9 mouse cellular contexts compared by ENCODE assay signal in genomic region chr16:8872019-8872418, GRCm38 (mm10). TPM values are rescaled to one million over a fixed set of nuclear protein-coding genes. Genes with fewer than 3 reads are reported as not detected.
DNase-seq lines count a peak whose midpoint lies in the region; ATAC-seq and TF ChIP-seq lines count a peak whose summit lies in the region.
"Had no signal": no experiment of that assay in that cellular context is flagged by ENCODE, and none has a peak within 500 bp of the region (broad histone marks: within the 10 kb centered on the region; RNA-seq: fewer than 3 reads in every experiment).

No protein-coding gene starts in this region.

- DNase-seq in hindbrain, postnatal 0 days (ENCODE audit: low spot score): no peak
- peak; percentile 27 for DNase-seq in MN1 (ENCODE audit: low spot score)
- DNase-seq in gastrocnemius, postnatal 4 days (ENCODE audit: low spot score in 2 of 2): no peak
- DNase-seq in spleen, adult 18-20 months: no peak

- peak; percentile 45 for TF ChIP-seq CTCF in hindbrain, postnatal 0 days (IDR thresholded peaks at IDR 0.05; ENCODE audit: low read depth)

- H3K27ac ChIP-seq in hindbrain, postnatal 0 days: no peak overlapping the region
- no peak overlapping the region for H3K27ac ChIP-seq in hindbrain, embryonic 16.5 days (ENCODE audit: low read depth, low read length)
- no peak overlapping the region for H3K27ac ChIP-seq in liver, embryonic 16.5 days (ENCODE audit: low read length)
- H3K27ac ChIP-seq: hindbrain, embryonic 14.5 days had no signal

- ATAC-seq in hindbrain, postnatal 0 days: no peak
- no peak for ATAC-seq in hindbrain, embryonic 16.5 days
- ATAC-seq in common myeloid progenitor, adult 5-6 weeks (replicated peaks; ENCODE audit: low read depth, poor library complexity, severe bottlenecking): peak; percentile 33; the same call in 1 of the 2 replicates
- ATAC-seq in liver, embryonic 16.5 days (ENCODE audit: low read depth): peak; percentile 69
- no peak for ATAC-seq in CD4-positive, CD25-positive, alpha-beta regulatory T cell, adult 4 months

- H3K4me3 ChIP-seq in hindbrain, postnatal 0 days (ENCODE audit: low read length): no peak overlapping the region
- no peak overlapping the region for H3K4me3 ChIP-seq in hindbrain, embryonic 16.5 days (ENCODE audit: low read length)
- no peak overlapping the region for H3K4me3 ChIP-seq in liver, embryonic 16.5 days (ENCODE audit: low read depth, low read length)

- H3K9me3 ChIP-seq in hindbrain, postnatal 0 days (ENCODE audit: low read length): no peaks in the 10 kb centered on the region
- no peaks in the 10 kb centered on the region for H3K9me3 ChIP-seq in hindbrain, embryonic 16.5 days (ENCODE audit: control insufficient read depth, low read length)
- no peaks in the 10 kb centered on the region for H3K9me3 ChIP-seq in liver, embryonic 16.5 days (replicated peaks; ENCODE audit: control insufficient read depth, low read length)

- no peaks in the 10 kb centered on the region for H3K27me3 ChIP-seq in hindbrain, postnatal 0 days (ENCODE audit: insufficient read depth, low read length)
- no peaks in the 10 kb centered on the region for H3K27me3 ChIP-seq in hindbrain, embryonic 16.5 days (replicated peaks; ENCODE audit: control insufficient read depth, insufficient read depth, low read length)
- H3K27me3 ChIP-seq in liver, embryonic 16.5 days (ENCODE audit: control insufficient read depth, insufficient read depth, low read depth, low read length): no peaks in the 10 kb centered on the region

- 54% methylated on average over 5 of the region's 5 CpGs for WGBS in hindbrain, postnatal 0 days
- WGBS in hindbrain, embryonic 16.5 days: 55% methylated on average over 5 of the region's 5 CpGs
- 18% methylated on average over 5 of the region's 5 CpGs for WGBS in liver, embryonic 16.5 days (ENCODE audit: insufficient replicate concordance)

- H3K36me3 ChIP-seq in hindbrain, postnatal 0 days (ENCODE audit: insufficient read depth, low read length): no peaks in the 10 kb centered on the region
- no peaks in the 10 kb centered on the region for H3K36me3 ChIP-seq in hindbrain, embryonic 16.5 days (ENCODE audit: control insufficient read depth, insufficient read depth, low read length)
- H3K36me3 ChIP-seq in liver, embryonic 16.5 days (ENCODE audit: control insufficient read depth, insufficient read depth): no peaks in the 10 kb centered on the region

- no peak overlapping the region for H3K4me2 ChIP-seq in hindbrain, postnatal 0 days (ENCODE audit: low read depth, low read length)
- no peak overlapping the region for H3K4me2 ChIP-seq in hindbrain, embryonic 16.5 days (ENCODE audit: low read length)
- H3K4me2 ChIP-seq in liver, embryonic 16.5 days (ENCODE audit: low read depth, low read length): peak overlapping the region; percentile 18; the same call in 1 of the 2 replicates
- H3K4me2 ChIP-seq: hindbrain, embryonic 14.5 days had no signal

- H3K9ac ChIP-seq in hindbrain, postnatal 0 days (replicated peaks; ENCODE audit: low read length): no peak overlapping the region
- H3K9ac ChIP-seq in hindbrain, embryonic 16.5 days (ENCODE audit: low read depth, low read length): no peak overlapping the region
- H3K9ac ChIP-seq in liver, embryonic 16.5 days (ENCODE audit: low read depth, low read length): no peak overlapping the region
- H3K9ac ChIP-seq: hindbrain, embryonic 14.5 days had no signal

- no peaks in the 10 kb centered on the region for H3K4me1 ChIP-seq in hindbrain, postnatal 0 days (ENCODE audit: insufficient read depth, low read length)
- no peaks in the 10 kb centered on the region for H3K4me1 ChIP-seq in hindbrain, embryonic 16.5 days (ENCODE audit: control insufficient read depth, insufficient read depth, low read depth, low read length)
- peaks cover 12% of the 10 kb centered on the region for H3K4me1 ChIP-seq in liver, embryonic 16.5 days (ENCODE audit: control insufficient read depth, low read depth, low read length)

RNA-seq across cellular contexts. Expression of gene 1810013L24Rik, which starts 42.1 kb away (rescaled TPM):
- total RNA-seq in hindbrain, postnatal 0 days (2014; rRNA removed): 50.3 and 51.8 TPM in 2 replicates
- 16.8 and 17.1 TPM in 2 replicates for polyA plus RNA-seq in hindbrain, postnatal 0 days (2015; fragmentation: Nextera tagmentation; extraction: Ambion mirVana)
- polyA plus RNA-seq in hindbrain, embryonic 16.5 days (2015; fragmentation: Nextera tagmentation; extraction: Ambion mirVana): 23.8 and 24.5 TPM in 2 replicates
- 63.6 and 71.1 TPM in 2 replicates for total RNA-seq in common myeloid progenitor, adult 5-6 weeks (2017)
- polyA plus RNA-seq in liver, embryonic 16.5 days (2015; fragmentation: Nextera tagmentation; extraction: Ambion mirVana): 10.9 TPM in 2 replicates
- 10 to 100 TPM; 16.6 to 25.7 TPM for polyA plus RNA-seq in CD4-positive, CD25-positive, alpha-beta regulatory T cell, adult 4 months (2017; shearing (Covaris generic))
- total RNA-seq in gastrocnemius, postnatal 4 days (2021): 10 to 100 TPM; 65.8 to 72.2 TPM

Comparison
In these comparisons a context has a peak if more than half of its experiments do, and no peak if none do; other contexts are left out.
1. ATAC-seq: peak in common myeloid progenitor, adult 5-6 weeks (single experiment) and liver, embryonic 16.5 days (single experiment); none in hindbrain, postnatal 0 days (single experiment), hindbrain, embryonic 16.5 days (single experiment) and CD4-positive, CD25-positive, alpha-beta regulatory T cell, adult 4 months (single experiment).